Mouse (Mus musculus): Measurements from ENCODE around the gene Myh13. TPM values are rescaled to one million over a fixed set of nuclear protein-coding genes. Genes with fewer than 3 reads are reported as not detected.

The Myh13 gene
- total RNA-seq, 2 experiments from 2014 or later, result 0.14 to 0.27 TPM

GRCm38 (mm10) chr11:67384653-67385052 lies 63.2 kb downstream of the Myh13 start:
- intact Hi-C loops (cut with DNase I), result no loop called here
- DNase-seq (ENCODE audit: low spot score in 2 of 2), result no peak

DNA sequence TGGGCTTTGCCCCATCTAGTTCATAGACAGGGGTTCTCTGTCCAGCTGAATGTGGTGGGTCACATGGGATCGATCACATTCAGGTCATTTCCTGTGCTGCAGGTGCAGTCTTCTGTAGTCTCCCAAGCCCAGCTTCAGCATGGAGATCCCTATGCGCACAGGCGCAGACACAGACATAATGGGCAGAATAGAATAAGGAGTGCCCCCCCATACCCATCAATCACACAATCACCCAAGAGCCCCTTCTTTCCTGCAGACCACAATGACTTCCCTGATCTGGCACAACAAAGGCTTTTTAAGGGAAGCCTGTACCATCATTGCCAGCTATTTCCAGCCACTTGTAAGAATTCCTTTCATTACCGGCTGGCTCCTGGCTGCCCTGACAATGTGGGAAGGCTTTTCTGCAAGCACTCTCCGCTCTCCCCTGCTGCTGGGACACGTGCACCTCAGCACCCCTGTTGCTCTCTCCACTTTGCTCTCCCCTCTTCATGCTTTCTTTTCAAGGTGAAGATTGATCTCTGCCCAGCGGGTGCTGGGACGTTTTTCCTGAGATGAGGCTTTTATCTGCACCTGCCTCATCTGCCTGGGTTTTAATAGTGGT lies 65.5 kb downstream of the Myh13 start:
- intact Hi-C loops (cut with DNase I), result no loop called here
- DNase-seq (ENCODE audit: low spot score in 2 of 2), result no peak

GRCm38 (mm10) chr11:67390679-67391384 lies 69.4 kb downstream of the Myh13 start:
- intact Hi-C loops (cut with DNase I), result no loop called here
- no peak for DNase-seq (ENCODE audit: low spot score in 2 of 2)

- no peak for DNase-seq (ENCODE audit: low spot score in 2 of 2)
- intact Hi-C loops (cut with DNase I), result no loop called here
Observed at GRCm38 (mm10) chr11:67392369-67392768, 70.9 kb downstream of the Myh13 start.

GRCm38 (mm10) chr11:67400956-67401355 lies 79.5 kb downstream of the Myh13 start:
- DNase-seq (ENCODE audit: low spot score in 2 of 2), result no peak
- intact Hi-C loops (cut with DNase I), result no loop called here

DNA sequence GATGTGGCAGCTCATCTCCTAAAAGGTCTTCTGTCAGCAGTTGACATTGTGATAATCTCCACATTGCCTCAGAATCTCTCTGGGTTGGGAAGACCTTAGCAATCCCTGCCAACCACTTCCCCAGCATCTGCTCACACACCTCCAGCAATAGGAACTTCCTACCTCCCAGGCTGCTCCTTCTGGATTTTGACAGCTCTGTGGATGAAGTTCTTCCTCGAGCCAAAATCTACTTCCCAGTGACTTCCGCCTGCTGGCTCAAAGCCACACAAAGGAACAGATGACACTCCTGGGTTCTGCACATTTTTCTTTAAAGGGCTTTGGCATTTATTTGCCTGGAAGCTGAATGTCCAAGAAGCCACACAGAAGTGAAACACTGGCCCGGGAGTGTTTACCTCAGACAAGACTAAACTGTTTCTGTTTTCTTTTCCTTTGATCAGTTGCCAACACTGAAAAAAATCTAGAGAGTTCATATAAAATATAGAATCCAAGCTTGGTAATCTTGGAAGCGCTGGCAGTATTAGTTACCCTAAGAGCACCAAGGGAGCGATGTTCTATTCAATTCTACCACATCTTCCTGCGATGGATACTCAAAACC lies 93.0 kb downstream of the Myh13 start:
- peak; percentile 24 to 30 for DNase-seq (ENCODE audit: low spot score in 2 of 2)

More for the DNA sequence above, 93.0 kb downstream of the Myh13 start:
- intact Hi-C loops (cut with DNase I), result no loop called here

Other genes with a start within 250 kb of the Myh13 start
- 1 to 10 TPM; 3.5 to 6.2 TPM for gene Myh3, start 243.4 kb upstream of the Myh13 start, total RNA-seq (2021)
- gene Myh2, start 150.6 kb upstream of the Myh13 start, total RNA-seq (2021), result under 1 TPM; 0.63 to 0.69 TPM
- under 1 TPM; 0.32 to 0.54 TPM for gene Myh1, start 121.6 kb upstream of the Myh13 start, total RNA-seq (2021)
- gene Myh4, start 83.6 kb upstream of the Myh13 start, total RNA-seq (2021), result under 1 TPM; 0.11 to 0.35 TPM
- gene Myh8, start 44.5 kb upstream of the Myh13 start, total RNA-seq (2021), result under 1 TPM; 0.42 to 0.45 TPM
- gene Gas7, start 133.8 kb downstream of the Myh13 start, total RNA-seq (2021), result 100 to 1,000 TPM; 563 to 580 TPM

Data from left cerebral cortex, postnatal 36 days (tissue).